Mouse (Mus musculus): ENCODE results near the gene 1600015I10Rik. TPM values are rescaled to one million over a fixed set of nuclear protein-coding genes. Genes with fewer than 3 reads are reported as not detected.
"Not testable (repeated sequence)": the region's sequence is repeated elsewhere in the genome, so short reads cannot be mapped to it uniquely, and the experiment has no call there.

1600015I10Rik gene
- 0.10 TPM in 1 of 2 replicates, not detected in the other for polyA plus RNA-seq (2016; fragmentation: Nextera tagmentation; extraction: Ambion mirVana)

DNA sequence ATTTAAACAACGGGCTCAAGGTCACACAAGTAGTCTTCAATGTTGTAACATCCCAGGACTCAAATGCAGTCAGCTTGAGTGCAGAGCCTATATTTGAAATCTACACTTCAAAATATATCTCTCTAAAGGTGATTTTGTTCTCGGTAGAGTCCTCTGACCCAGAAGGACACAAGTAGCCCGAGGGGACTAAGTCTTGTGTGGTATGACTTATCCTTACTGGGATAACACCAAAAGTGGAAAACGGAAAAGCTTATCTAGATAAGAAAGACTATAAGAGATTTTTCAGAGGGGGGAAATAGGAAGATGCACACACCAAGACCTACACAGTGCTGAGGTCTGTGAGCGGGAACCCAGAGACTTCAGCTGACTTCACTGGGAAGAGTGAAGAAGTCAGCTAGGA lies at the start of gene 1600015I10Rik:
TSS of gene 1600015I10Rik (plus strand) at position 301 of the 400 bp plus-strand sequence.
- H3K36me3 ChIP-seq, result no peaks in the 10 kb centered on the region
- H3K27ac ChIP-seq (ENCODE audit: poor library complexity, severe bottlenecking), result no peak within 1 kb of the TSS
- no peak within 1 kb of the TSS for H3K9ac ChIP-seq
- 0 out of 2 replicates have a peak, but pooled peaks cover 4% of the 10 kb centered on the region for H3K27me3 ChIP-seq (replicated peaks)
- H3K4me3 ChIP-seq, result no peak within 1 kb of the TSS
- peaks cover 8% of the 10 kb centered on the region for H3K4me1 ChIP-seq (replicated peaks)
- no peak for ATAC-seq (ENCODE audit: insufficient number of reproducible peaks, low FRiP score)
- no peaks in the 10 kb centered on the region for H3K9me3 ChIP-seq (replicated peaks)
- H3K4me2 ChIP-seq, result no peak within 1 kb of the TSS
- WGBS, result 77% methylated on average over 5 of the region's 5 CpGs

DNA sequence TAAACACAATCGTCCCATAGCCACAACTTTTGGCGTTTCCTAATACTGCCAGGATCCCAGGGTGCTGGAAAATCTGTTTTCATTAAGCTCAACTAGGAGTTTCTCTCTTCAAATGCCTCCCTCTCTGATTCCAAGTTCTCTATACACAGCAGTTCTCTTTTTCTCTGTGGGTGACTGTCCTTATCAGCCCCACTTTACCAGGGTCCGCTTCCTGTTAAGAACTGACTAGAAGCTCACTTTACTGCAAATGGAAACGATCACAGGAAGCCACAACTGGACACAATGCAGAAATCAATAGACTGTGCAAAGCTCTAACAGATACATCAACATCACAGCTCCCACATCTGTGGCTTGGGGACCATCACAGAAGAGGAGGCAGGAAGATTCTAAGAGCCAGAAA lies 35.5 kb upstream of the 1600015I10Rik start:
- WGBS, result 40% methylated on average over 4 of the region's 4 CpGs
- no peak overlapping the region for H3K27ac ChIP-seq (ENCODE audit: poor library complexity, severe bottlenecking)
- H3K27me3 ChIP-seq (replicated peaks), result no peaks in the 10 kb centered on the region
- no peak overlapping the region for H3K4me3 ChIP-seq
- no peak for ATAC-seq (ENCODE audit: insufficient number of reproducible peaks, low FRiP score)
- no peak overlapping the region for H3K9ac ChIP-seq
- H3K36me3 ChIP-seq, result no peaks in the 10 kb centered on the region
- peaks cover 4% of the 10 kb centered on the region for H3K4me1 ChIP-seq (replicated peaks)
- no peak overlapping the region for H3K4me2 ChIP-seq
- H3K9me3 ChIP-seq (replicated peaks), result no peaks in the 10 kb centered on the region; the same call in 1 of the 2 replicates

DNA sequence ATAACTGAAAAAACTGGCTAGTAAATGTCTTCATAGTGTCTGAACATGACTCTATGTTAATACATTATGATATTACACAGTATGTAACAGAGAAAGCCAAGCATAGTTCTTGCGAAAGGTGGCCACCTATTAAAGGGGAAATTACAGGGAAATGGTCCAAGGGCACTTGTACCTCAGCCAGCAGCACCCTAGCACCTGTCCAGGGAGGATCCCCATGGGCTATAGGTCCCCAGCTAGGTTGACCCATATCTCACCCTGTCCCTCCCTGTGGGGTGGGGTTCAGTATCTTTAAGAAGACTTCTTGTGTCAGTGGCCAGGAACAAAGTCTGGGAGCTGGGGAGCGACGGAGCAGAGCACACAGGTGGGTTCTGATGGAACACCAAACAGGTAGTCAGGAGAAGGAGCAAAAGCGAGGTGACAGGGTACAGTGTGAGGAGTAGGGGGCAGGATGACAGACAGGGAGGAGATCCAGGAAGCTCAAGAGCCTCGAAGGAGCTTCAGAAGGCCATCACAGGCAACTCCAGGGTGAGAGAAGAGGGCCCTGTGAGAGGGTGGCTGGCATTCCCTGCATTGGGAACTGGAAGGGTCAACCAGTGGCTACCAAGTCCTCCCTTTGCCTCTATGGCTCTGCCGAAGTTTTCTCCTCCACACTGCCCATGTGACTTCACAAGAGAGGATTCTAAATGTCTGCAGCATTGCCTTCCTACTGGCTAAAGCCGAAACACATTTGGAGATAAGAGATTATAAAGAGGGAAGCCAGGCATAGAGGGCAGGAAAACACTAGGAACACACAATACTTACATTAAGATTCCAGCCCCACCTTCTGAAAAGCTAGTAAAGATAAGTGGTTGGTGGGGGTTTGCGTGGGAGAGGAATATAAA lies 34.5 kb upstream of the 1600015I10Rik start:
- WGBS, result 65% methylated on average over 8 of the region's 8 CpGs
- no peaks in the 10 kb centered on the region for H3K36me3 ChIP-seq
- H3K9ac ChIP-seq, result no peak overlapping the region
- no peak overlapping the region for H3K4me2 ChIP-seq
- H3K9me3 ChIP-seq (replicated peaks), result no peaks in the 10 kb centered on the region; the same call in 1 of the 2 replicates
- no peaks in the 10 kb centered on the region for H3K27me3 ChIP-seq (replicated peaks)
- no peak overlapping the region for H3K27ac ChIP-seq (ENCODE audit: poor library complexity, severe bottlenecking)
- no peak overlapping the region for H3K4me3 ChIP-seq
- ATAC-seq (ENCODE audit: insufficient number of reproducible peaks, low FRiP score), result no peak
- H3K4me1 ChIP-seq (replicated peaks), result peaks cover 4% of the 10 kb centered on the region

DNA sequence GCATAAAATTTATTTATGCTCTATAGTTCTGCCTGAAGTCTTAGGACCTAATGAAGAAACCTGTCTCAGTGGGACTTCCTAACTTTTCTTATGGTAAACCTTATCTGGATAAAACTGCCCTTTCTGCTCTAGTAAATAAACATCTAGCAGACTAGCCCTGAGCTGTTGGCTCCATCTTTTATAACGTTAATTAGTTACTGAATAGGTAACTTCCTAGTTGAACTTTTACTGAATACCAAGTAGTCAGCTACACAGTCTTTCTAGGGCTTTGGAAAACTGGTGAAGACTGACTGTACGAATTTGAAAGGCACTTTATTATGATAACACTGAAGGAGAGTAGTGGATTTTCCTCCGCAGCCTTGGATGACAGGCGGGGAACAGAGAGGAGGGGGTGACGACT lies 33.8 kb upstream of the 1600015I10Rik start:
- WGBS, result 83% methylated on average over 5 of the region's 5 CpGs
- no peaks in the 10 kb centered on the region for H3K36me3 ChIP-seq
- H3K9me3 ChIP-seq (replicated peaks), result no peaks in the 10 kb centered on the region; the same call in 1 of the 2 replicates
- H3K4me3 ChIP-seq, result no peak overlapping the region
- no peak overlapping the region for H3K9ac ChIP-seq
- H3K4me2 ChIP-seq, result no peak overlapping the region
- H3K4me1 ChIP-seq (replicated peaks), result peaks cover 4% of the 10 kb centered on the region
- ATAC-seq (ENCODE audit: insufficient number of reproducible peaks, low FRiP score), result no peak
- no peaks in the 10 kb centered on the region for H3K27me3 ChIP-seq (replicated peaks)
- no peak overlapping the region for H3K27ac ChIP-seq (ENCODE audit: poor library complexity, severe bottlenecking)

DNA sequence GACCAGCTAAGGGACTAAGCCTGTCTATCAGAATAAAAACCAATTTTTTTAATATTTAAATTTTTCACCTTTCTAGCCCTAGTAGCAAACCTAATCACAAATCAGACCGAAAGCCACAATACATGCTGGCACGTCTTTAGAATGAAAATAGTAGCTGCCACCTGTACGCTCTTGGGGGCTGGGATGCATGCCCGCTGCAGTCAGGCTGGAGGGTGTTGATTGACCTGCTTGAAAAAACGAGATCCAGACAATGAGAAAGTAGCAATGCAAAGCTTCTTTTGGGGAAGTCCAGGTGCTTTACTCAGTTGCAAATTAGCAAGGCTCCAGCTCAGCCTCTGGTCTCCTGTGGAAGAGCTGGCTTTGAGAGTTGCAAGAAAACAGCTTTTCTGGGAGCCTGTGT lies 32.7 kb upstream of the 1600015I10Rik start:
- H3K27me3 ChIP-seq (replicated peaks), result no peaks in the 10 kb centered on the region
- 78% methylated on average over 5 of the region's 5 CpGs for WGBS
- no peaks in the 10 kb centered on the region; the same call in 1 of the 2 replicates for H3K9me3 ChIP-seq (replicated peaks)
- no peaks in the 10 kb centered on the region for H3K36me3 ChIP-seq
- no peak overlapping the region for H3K9ac ChIP-seq
- peaks cover 4% of the 10 kb centered on the region for H3K4me1 ChIP-seq (replicated peaks)
- H3K4me2 ChIP-seq, result no peak overlapping the region
- no peak overlapping the region for H3K27ac ChIP-seq (ENCODE audit: poor library complexity, severe bottlenecking)
- no peak for ATAC-seq (ENCODE audit: insufficient number of reproducible peaks, low FRiP score)
- no peak overlapping the region for H3K4me3 ChIP-seq

DNA sequence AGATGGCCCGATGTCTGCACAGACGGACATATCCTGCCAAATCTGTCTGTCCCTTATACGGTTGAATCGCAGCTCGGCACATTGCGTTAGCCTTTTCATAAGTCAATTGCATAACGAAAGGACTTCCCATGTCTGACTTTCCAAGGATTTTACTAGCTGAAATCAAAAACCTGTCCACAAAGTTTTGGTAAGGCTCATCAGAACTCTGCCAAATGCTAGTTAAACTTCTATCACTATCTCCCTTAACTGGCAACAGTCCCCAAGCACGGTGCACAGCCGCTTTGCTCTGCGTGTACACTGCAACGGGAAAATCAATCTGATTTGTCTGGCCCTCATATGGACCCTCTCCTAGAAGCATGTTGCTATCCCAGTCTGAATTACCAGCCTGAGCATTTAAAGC lies 28.4 kb upstream of the 1600015I10Rik start:
- H3K9ac ChIP-seq; H3K4me3 ChIP-seq; H3K27me3 ChIP-seq (replicated peaks); H3K9me3 ChIP-seq (replicated peaks); H3K27ac ChIP-seq (ENCODE audit: poor library complexity, severe bottlenecking); H3K36me3 ChIP-seq; ATAC-seq (ENCODE audit: insufficient number of reproducible peaks, low FRiP score); H3K4me1 ChIP-seq (replicated peaks); H3K4me2 ChIP-seq: not testable (repeated sequence)
- 89% methylated on average over 11 of the region's 11 CpGs for whole genome bisulfite sequencing

DNA sequence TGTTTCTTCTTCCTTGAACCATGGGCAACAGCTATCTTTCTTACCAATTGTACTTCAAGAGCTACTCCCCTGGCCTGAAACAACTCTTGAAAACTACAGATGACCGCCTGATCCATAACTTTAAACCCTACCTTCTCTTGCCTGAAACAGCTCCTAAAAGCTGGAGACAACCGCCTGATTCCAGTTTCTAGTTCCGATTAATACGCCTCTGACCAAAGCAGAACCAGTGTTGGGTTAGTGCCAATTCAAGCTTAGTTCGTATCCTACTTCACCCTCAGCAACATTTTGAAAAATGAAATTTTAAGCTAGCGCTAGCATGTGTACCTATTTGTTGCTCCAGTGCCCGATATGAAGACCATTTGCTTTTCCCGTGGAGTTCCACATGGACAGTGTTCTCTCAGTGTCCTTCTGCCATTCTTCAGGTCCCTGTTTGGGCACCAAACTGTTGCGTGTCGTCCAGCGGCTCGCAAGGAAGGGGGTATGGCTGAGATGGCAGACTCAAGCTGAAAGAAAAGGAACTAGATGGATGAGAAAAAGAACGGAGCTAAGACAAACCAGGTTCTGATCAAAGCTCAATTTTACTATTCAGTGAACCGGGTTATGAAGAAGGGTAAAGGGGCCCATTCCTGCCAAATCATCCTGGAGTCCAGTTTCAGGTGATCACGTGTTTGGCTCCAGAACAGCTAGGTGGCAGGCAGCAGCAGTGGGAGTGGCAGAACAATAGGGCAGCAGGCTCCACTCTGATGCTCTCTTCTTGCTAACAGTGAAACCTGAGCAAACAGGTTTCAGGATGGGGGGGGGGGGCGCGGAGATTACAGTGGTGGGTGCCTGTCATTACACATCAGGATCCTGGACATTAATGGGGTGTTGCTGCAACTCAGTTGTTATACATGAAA lies 26.9 kb upstream of the 1600015I10Rik start:
- ATAC-seq (ENCODE audit: insufficient number of reproducible peaks, low FRiP score), result no peak
- Histone ChIP-seq H3K9ac (no peak overlapping the region), H3K27ac (ENCODE audit: poor library complexity, severe bottlenecking) (no peak overlapping the region), H3K9me3 (replicated peaks) (no peaks in the 10 kb centered on the region), H3K4me2 (no peak overlapping the region), H3K4me3 (no peak overlapping the region), H3K4me1 (replicated peaks) (no peaks in the 10 kb centered on the region), H3K27me3 (replicated peaks) (no peaks in the 10 kb centered on the region), H3K36me3 (no peaks in the 10 kb centered on the region)
- 87% methylated on average over 17 of the region's 17 CpGs for WGBS

DNA sequence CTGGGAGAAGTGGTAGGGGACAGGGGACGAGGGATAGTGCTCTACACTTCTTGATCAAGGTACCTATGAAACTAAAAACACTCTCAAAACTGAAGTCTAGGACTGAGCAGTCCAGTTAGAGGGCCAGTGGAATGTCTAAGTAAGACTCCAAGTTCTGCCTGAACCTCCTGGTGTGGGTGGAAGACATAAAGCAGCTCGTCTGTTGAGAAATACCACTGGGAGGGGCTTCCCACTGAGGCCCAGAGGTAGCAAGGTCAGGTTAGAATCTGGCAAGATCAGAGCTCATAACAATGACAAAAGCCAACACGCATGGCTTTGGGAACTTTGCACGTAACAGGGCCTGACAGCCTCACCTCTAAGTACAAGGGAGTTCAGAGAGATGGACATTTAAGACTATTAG lies 26.3 kb upstream of the 1600015I10Rik start:
- no peak overlapping the region for H3K4me2 ChIP-seq
- no peak for ATAC-seq (ENCODE audit: insufficient number of reproducible peaks, low FRiP score)
- H3K27me3 ChIP-seq (replicated peaks), result no peaks in the 10 kb centered on the region
- 76% methylated on average over 4 of the region's 4 CpGs for WGBS
- no peaks in the 10 kb centered on the region for H3K4me1 ChIP-seq (replicated peaks)
- H3K9ac ChIP-seq, result no peak overlapping the region
- H3K27ac ChIP-seq (ENCODE audit: poor library complexity, severe bottlenecking), result no peak overlapping the region
- H3K4me3 ChIP-seq, result no peak overlapping the region
- no peaks in the 10 kb centered on the region for H3K36me3 ChIP-seq
- H3K9me3 ChIP-seq (replicated peaks), result no peaks in the 10 kb centered on the region

DNA sequence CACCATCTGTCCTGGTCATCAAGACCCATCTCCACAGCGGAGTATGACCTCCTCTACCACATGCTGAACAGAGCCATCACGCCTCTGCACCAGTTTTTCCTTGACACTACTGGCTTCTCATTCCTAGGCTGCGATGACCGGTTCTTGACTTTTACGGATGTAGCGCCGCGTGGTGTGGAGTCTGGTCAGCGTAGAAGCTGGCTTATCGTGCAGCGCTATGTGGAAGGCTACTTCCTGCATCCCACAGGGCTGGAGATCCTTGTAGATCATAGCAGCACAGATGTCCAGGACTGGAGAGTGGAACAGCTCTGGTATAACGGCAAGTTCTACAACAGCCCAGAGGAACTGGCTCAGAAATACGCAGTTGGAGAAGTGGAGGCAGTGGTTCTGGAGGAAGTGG lies 24.1 kb upstream of the 1600015I10Rik start:
- Histone ChIP-seq H3K4me3 (no peak overlapping the region), H3K27me3 (replicated peaks) (no peaks in the 10 kb centered on the region), H3K36me3 (no peaks in the 10 kb centered on the region), H3K9ac (no peak overlapping the region), H3K27ac (ENCODE audit: poor library complexity, severe bottlenecking) (no peak overlapping the region), H3K9me3 (replicated peaks) (no peaks in the 10 kb centered on the region), H3K4me1 (replicated peaks) (no peaks in the 10 kb centered on the region), H3K4me2 (no peak overlapping the region)
- ATAC-seq (ENCODE audit: insufficient number of reproducible peaks, low FRiP score), result no peak
- WGBS, result 82% methylated on average over 13 of the region's 13 CpGs

DNA sequence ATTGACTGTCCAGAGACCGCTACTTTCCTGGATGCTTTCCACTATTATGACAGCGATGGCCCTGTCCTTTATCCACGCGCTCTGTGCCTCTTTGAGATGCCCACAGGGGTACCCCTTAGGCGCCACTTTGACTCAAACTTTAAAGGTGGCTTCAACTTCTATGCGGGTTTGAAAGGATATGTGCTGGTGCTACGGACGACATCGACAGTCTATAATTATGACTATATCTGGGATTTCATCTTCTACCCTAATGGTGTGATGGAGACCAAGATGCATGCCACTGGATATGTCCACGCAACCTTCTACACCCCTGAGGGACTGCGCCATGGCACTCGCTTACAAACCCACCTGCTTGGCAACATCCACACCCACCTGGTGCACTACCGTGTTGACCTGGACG lies 23.3 kb upstream of the 1600015I10Rik start:
- H3K27ac ChIP-seq (ENCODE audit: poor library complexity, severe bottlenecking), result no peak overlapping the region
- H3K4me3 ChIP-seq, result no peak overlapping the region
- no peaks in the 10 kb centered on the region for H3K27me3 ChIP-seq (replicated peaks)
- H3K4me1 ChIP-seq (replicated peaks), result no peaks in the 10 kb centered on the region
- no peak for ATAC-seq (ENCODE audit: insufficient number of reproducible peaks, low FRiP score)
- H3K4me2 ChIP-seq, result no peak overlapping the region
- no peaks in the 10 kb centered on the region for H3K36me3 ChIP-seq
- WGBS, result 87% methylated on average over 14 of the region's 14 CpGs
- H3K9me3 ChIP-seq (replicated peaks), result no peaks in the 10 kb centered on the region
- no peak overlapping the region for H3K9ac ChIP-seq

DNA sequence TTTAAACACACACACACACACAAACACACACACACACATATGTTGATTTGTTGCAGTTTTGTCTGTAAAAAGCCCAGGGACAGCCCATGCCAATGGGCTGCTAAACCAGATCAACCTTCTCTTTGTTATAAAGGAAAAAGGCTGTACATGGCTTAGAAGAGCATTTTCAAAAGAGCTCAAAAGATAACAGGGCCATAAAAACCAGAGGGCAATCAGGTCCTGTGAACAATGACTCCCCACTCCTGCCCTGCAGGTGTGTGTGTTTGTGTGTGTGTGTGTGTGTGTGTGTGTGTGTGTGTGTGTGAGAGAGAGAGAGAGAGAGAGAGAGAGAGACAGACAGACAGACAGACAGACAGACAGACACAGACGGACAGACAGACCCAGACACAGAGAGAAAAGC lies 20.5 kb upstream of the 1600015I10Rik start:
- H3K27ac ChIP-seq (ENCODE audit: poor library complexity, severe bottlenecking), result no peak overlapping the region
- H3K27me3 ChIP-seq (replicated peaks), result no peaks in the 10 kb centered on the region
- WGBS, result 67% methylated on average over 1 of the region's 1 CpGs
- ATAC-seq (ENCODE audit: insufficient number of reproducible peaks, low FRiP score), result no peak
- H3K4me2 ChIP-seq, result no peak overlapping the region
- H3K4me3 ChIP-seq, result no peak overlapping the region
- H3K4me1 ChIP-seq (replicated peaks), result no peaks in the 10 kb centered on the region
- H3K9ac ChIP-seq, result no peak overlapping the region
- H3K36me3 ChIP-seq, result no peaks in the 10 kb centered on the region
- H3K9me3 ChIP-seq (replicated peaks), result no peaks in the 10 kb centered on the region
